Mouse (Mus musculus): Measurements from ENCODE around the gene Coro1c. TPM values are rescaled to one million over a fixed set of nuclear protein-coding genes. Genes with fewer than 3 reads are reported as not detected.

Gene Coro1c
- total and polyA plus RNA-seq, 3 experiments = 66.1 to 87.4 (median 69.9) TPM

- Histone ChIP-seq H3K27me3 (replicated peaks) (no peaks in the 10 kb centered on the region), H3K9me3 (replicated peaks; ENCODE audit: low read length) (no peaks in the 10 kb centered on the region), H3K27ac (ENCODE audit: insufficient read depth, low read depth) (no peak overlapping the region), H3K36me3 (replicated peaks in 1 of 2; ENCODE audit: control insufficient read depth in 1 of 2, insufficient read depth in 1 of 2, low read length in 1 of 2) (peaks cover 26 to 93% of the 10 kb centered on the region in 2 experiments), H3K4me3 (replicated peaks in 1 of 3; ENCODE audit: low read depth in 2 of 3, low read length in 2 of 3, poor library complexity in 1 of 3) (no peak overlapping the region), H3K4me2 (ENCODE audit: insufficient read depth, low read depth, poor library complexity, severe bottlenecking) (no peak overlapping the region), H3K9ac (ENCODE audit: insufficient read depth, low read depth) (no peak overlapping the region), H3K79me2 (replicated peaks; ENCODE audit: control insufficient read depth, extremely low read depth, insufficient read depth, poor library complexity, severe bottlenecking) (no peaks in the 10 kb centered on the region), H3K4me1 (ENCODE audit: control insufficient read depth in 1 of 2, insufficient read depth in 2 of 2) (peaks cover 3 to 11% of the 10 kb centered on the region in 2 experiments)
- DNase-seq (ENCODE audit: extremely low read depth) = no peak
- no peak for TF ChIP-seq TCF12 (IDR thresholded peaks at IDR 0.05; ENCODE audit: low read depth, low read length)
- no peak for TF ChIP-seq SIN3A (IDR thresholded peaks at IDR 0.05; ENCODE audit: low read length)
- no peak for TF ChIP-seq SMC3 (IDR thresholded peaks at IDR 0.05; ENCODE audit: low read depth, low read length)
- no peak for TF ChIP-seq POLR2A (IDR thresholded peaks at IDR 0.05; ENCODE audit: low read depth, low read length)
- TF ChIP-seq MAFK (IDR thresholded peaks at IDR 0.05; ENCODE audit: insufficient replicate concordance, low read length) = no peak
- TF ChIP-seq CTCF (conservative IDR thresholded peaks at IDR 0.05 in 1 of 2, IDR thresholded peaks at IDR 0.05 in 1 of 2; ENCODE audit: low read depth in 2 of 2, low read length in 2 of 2) = no peak
- TF ChIP-seq BHLHE40 (IDR thresholded peaks at IDR 0.05; ENCODE audit: low read depth, low read length) = no peak
- TF ChIP-seq TBP (conservative IDR thresholded peaks at IDR 0.05; ENCODE audit: low read depth, low read length) = no peak
- TF ChIP-seq MAX (IDR thresholded peaks at IDR 0.05; ENCODE audit: low read length) = no peak
- dilution Hi-C loops (cut with MboI; ENCODE audit: extremely low pct_ligation_motif_present, extremely low pct_unique_long_range_greater_than_20kb, low sequenced_read_pairs) = no loop called here
- in situ Hi-C loops (cut with MboI; ENCODE audit: low pct_ligation_motif_present, low pct_unique_long_range_greater_than_20kb, low sequenced_read_pairs) = loop anchor here (10.0 kb wide), 1 partner anchor 80 kb away; no protein-coding TSS in a partner anchor
Measured at GRCm38 (mm10) chr5:113855117-113855516, 53.4 kb downstream of the Coro1c start.

DNA sequence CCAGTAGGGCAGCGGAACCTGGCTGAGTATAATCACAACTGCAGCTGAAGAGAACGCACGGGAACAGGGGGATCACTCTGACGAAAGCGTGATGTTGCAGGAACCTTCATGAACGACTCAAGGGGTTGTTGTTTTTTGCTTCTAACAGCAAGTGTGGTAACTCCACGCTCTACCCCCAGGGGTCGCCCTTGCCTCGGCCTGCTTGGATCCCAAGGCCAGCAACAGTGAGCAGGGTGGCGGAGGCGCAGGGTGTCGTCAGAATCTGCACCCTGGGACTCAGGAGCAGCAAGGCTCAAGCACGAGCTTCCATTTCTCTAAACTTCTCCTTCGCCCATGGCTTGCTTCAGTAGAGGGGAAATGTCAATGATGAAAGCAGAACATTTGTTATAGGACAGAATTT, 54.1 kb downstream of the Coro1c start:
- dilution Hi-C loops (cut with MboI; ENCODE audit: extremely low pct_ligation_motif_present, extremely low pct_unique_long_range_greater_than_20kb, low sequenced_read_pairs) = no loop called here
- TF ChIP-seq ZC3H11A (IDR thresholded peaks at IDR 0.05; ENCODE audit: low read depth, low read length) (peak; percentile 66; the same call in 1 of the 2 replicates), RAD21 (IDR thresholded peaks at IDR 0.05; ENCODE audit: low read depth, low read length) (peak; percentile 84), CHD2 (IDR thresholded peaks at IDR 0.05; ENCODE audit: low read length) (no peak), CTCF (conservative IDR thresholded peaks at IDR 0.05 in 1 of 2, IDR thresholded peaks at IDR 0.05 in 1 of 2; ENCODE audit: low read depth in 2 of 2, low read length in 2 of 2) (peak; percentile 56 to 93), ZKSCAN1 (IDR thresholded peaks at IDR 0.05; ENCODE audit: borderline replicate concordance, low read depth, low read length) (no peak), SMC3 (IDR thresholded peaks at IDR 0.05; ENCODE audit: low read depth, low read length) (peak; percentile 92), ZNF384 (IDR thresholded peaks at IDR 0.05; ENCODE audit: low read depth, low read length) (no peak)
- in situ Hi-C loops (cut with MboI; ENCODE audit: low pct_ligation_motif_present, low pct_unique_long_range_greater_than_20kb, low sequenced_read_pairs) = loop anchor here (5.0 to 10.0 kb wide), 2 partner anchors 80 to 193 kb away; no protein-coding TSS in a partner anchor

DNA sequence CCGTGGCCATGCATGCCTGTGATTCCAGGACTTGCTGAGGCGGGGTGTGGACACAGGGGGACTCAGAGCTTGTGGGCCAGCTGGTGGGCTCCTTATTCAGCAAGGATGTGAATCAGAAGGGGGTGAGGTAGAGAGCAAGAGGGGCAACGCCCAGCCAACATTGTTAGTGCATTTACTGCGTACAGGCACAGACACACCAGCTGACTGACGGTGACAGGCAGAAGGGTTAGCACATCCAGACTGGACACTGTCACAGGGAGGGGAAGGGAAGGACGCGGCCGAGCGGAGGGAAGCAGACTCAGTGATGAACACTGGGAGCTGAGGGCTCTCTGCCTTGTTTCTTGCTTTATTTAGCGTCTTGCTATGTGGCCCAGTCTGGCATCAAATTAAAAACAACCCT, 55.0 kb downstream of the Coro1c start:
- H3K9ac ChIP-seq (ENCODE audit: insufficient read depth, low read depth) = no peak overlapping the region
- peaks cover 34 to 95% of the 10 kb centered on the region in 2 experiments for H3K36me3 ChIP-seq (replicated peaks in 1 of 2; ENCODE audit: control insufficient read depth in 1 of 2, insufficient read depth in 1 of 2, low read length in 1 of 2)
- no peaks in the 10 kb centered on the region for H3K79me2 ChIP-seq (replicated peaks; ENCODE audit: control insufficient read depth, extremely low read depth, insufficient read depth, poor library complexity, severe bottlenecking)
- no peaks in the 10 kb centered on the region for H3K27me3 ChIP-seq (replicated peaks)
- in situ Hi-C loops (cut with MboI; ENCODE audit: low pct_ligation_motif_present, low pct_unique_long_range_greater_than_20kb, low sequenced_read_pairs) = loop anchor here (5.0 to 10.0 kb wide), 2 partner anchors 81 to 194 kb away; no protein-coding TSS in a partner anchor
- dilution Hi-C loops (cut with MboI; ENCODE audit: extremely low pct_ligation_motif_present, extremely low pct_unique_long_range_greater_than_20kb, low sequenced_read_pairs) = no loop called here
- TF ChIP-seq MYC (IDR thresholded peaks at IDR 0.05; ENCODE audit: low read depth, low read length) = no peak
- TF ChIP-seq KAT2A (IDR thresholded peaks at IDR 0.05; ENCODE audit: insufficient replicate concordance, low read length) = no peak
- no peak for TF ChIP-seq UBTF (IDR thresholded peaks at IDR 0.05; ENCODE audit: low read depth, low read length)
- no peak for TF ChIP-seq MAX (IDR thresholded peaks at IDR 0.05; ENCODE audit: low read length)
- TF ChIP-seq PAX5 (IDR thresholded peaks at IDR 0.05; ENCODE audit: low read length) = no peak
- TF ChIP-seq NELFE (IDR thresholded peaks at IDR 0.05; ENCODE audit: low read depth, low read length) = no peak
- no peak for TF ChIP-seq TBP (conservative IDR thresholded peaks at IDR 0.05; ENCODE audit: low read depth, low read length)
- TF ChIP-seq USF2 (conservative IDR thresholded peaks at IDR 0.05; ENCODE audit: low read depth, low read length) = no peak
- TF ChIP-seq POLR2A (IDR thresholded peaks at IDR 0.05; ENCODE audit: low read depth, low read length) = no peak
- TF ChIP-seq RAD21 (IDR thresholded peaks at IDR 0.05; ENCODE audit: low read depth, low read length) = no peak
- no peak for TF ChIP-seq MEF2A (IDR thresholded peaks at IDR 0.05; ENCODE audit: borderline replicate concordance, low read depth, low read length)
- TF ChIP-seq ELF1 (IDR thresholded peaks at IDR 0.05; ENCODE audit: low read depth, low read length) = no peak
- TF ChIP-seq SIN3A (IDR thresholded peaks at IDR 0.05; ENCODE audit: low read length) = no peak
- TF ChIP-seq CHD1 (IDR thresholded peaks at IDR 0.05; ENCODE audit: low read depth, low read length) = no peak
- TF ChIP-seq EP300 (IDR thresholded peaks at IDR 0.05; ENCODE audit: low read length) = no peak
- no peak for TF ChIP-seq MAFK (IDR thresholded peaks at IDR 0.05; ENCODE audit: insufficient replicate concordance, low read length)
- no peak overlapping the region for H3K4me2 ChIP-seq (ENCODE audit: insufficient read depth, low read depth, poor library complexity, severe bottlenecking)
- no peak overlapping the region for H3K4me3 ChIP-seq (replicated peaks in 1 of 3; ENCODE audit: low read depth in 2 of 3, low read length in 2 of 3, poor library complexity in 1 of 3)
- H3K4me1 ChIP-seq (ENCODE audit: control insufficient read depth in 1 of 2, insufficient read depth in 2 of 2) = peaks cover 3 to 11% of the 10 kb centered on the region in 2 experiments
- H3K27ac ChIP-seq (ENCODE audit: insufficient read depth, low read depth) = no peak overlapping the region
- DNase-seq (ENCODE audit: extremely low read depth) = no peak
- peaks cover 6% of the 10 kb centered on the region for H3K9me3 ChIP-seq (replicated peaks; ENCODE audit: low read length)

More for the DNA sequence above, 54.1 kb downstream of the Coro1c start:
- Histone ChIP-seq H3K4me2 (ENCODE audit: insufficient read depth, low read depth, poor library complexity, severe bottlenecking) (no peak overlapping the region), H3K4me3 (replicated peaks in 1 of 3; ENCODE audit: low read depth in 2 of 3, low read length in 2 of 3, poor library complexity in 1 of 3) (no peak overlapping the region), H3K4me1 (ENCODE audit: control insufficient read depth in 1 of 2, insufficient read depth in 2 of 2) (peaks cover 3 to 11% of the 10 kb centered on the region in 2 experiments), H3K9ac (ENCODE audit: insufficient read depth, low read depth) (no peak overlapping the region), H3K36me3 (replicated peaks in 1 of 2; ENCODE audit: control insufficient read depth in 1 of 2, insufficient read depth in 1 of 2, low read length in 1 of 2) (peaks cover 32 to 95% of the 10 kb centered on the region in 2 experiments), H3K79me2 (replicated peaks; ENCODE audit: control insufficient read depth, extremely low read depth, insufficient read depth, poor library complexity, severe bottlenecking) (no peaks in the 10 kb centered on the region), H3K27me3 (replicated peaks) (no peaks in the 10 kb centered on the region), H3K27ac (ENCODE audit: insufficient read depth, low read depth) (no peak overlapping the region), H3K9me3 (replicated peaks; ENCODE audit: low read length) (peaks cover 2% of the 10 kb centered on the region)
- DNase-seq (ENCODE audit: extremely low read depth) = peak; percentile 61

Data from CH12.LX (cell line).